Comparison of ENCODE assay signal across 25 mouse cellular contexts in the genomic region with DNA sequence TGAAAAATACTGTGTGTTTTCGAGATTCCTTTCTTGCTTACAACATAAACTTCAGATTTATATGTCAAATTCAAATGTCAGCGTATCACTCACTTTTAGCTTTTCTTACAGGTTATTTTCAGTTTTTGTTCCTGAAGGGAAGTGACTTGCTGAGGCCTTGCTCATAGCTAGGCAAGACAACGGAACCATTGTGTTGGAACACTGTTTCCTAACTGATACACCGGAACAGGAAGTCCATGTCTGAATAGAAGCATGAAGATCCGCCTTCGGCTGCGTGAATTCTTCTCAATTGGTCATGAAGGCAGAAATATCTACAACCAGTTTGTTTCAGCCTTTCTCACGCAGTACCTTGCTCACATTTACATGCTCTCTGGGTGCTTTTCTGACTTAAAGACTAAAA.
DNase-seq lines count a peak whose midpoint lies in the region; ATAC-seq lines count a peak whose summit lies in the region.
"Had no signal": no experiment of that assay in that cellular context is flagged by ENCODE, and none has a peak within 500 bp of the region (broad histone marks: within the 10 kb centered on the region; RNA-seq: fewer than 3 reads in every experiment).

No protein-coding gene starts in this region.

- H3K9me3 ChIP-seq in hindbrain, embryonic 14.5 days (ENCODE audit: control insufficient read depth, low read length): no peaks in the 10 kb centered on the region
- H3K9me3 ChIP-seq: embryonic facial prominence, embryonic 10.5 days; embryonic facial prominence, embryonic 13.5 days; forebrain, embryonic 12.5 days; forebrain, embryonic 15.5 days; heart, embryonic 12.5 days; heart, embryonic 15.5 days; hindbrain, embryonic 15.5 days had no signal

- no peak overlapping the region for H3K27ac ChIP-seq in hindbrain, embryonic 14.5 days
- H3K27ac ChIP-seq: embryonic facial prominence, embryonic 10.5 days; embryonic facial prominence, embryonic 13.5 days; forebrain, embryonic 12.5 days; forebrain, embryonic 15.5 days; heart, embryonic 15.5 days; hindbrain, embryonic 15.5 days had no signal

- H3K27me3 ChIP-seq in hindbrain, embryonic 14.5 days (ENCODE audit: control insufficient read depth, insufficient read depth, low read length): no peaks in the 10 kb centered on the region
- H3K27me3 ChIP-seq: embryonic facial prominence, embryonic 13.5 days; forebrain, embryonic 12.5 days; forebrain, embryonic 15.5 days; heart, embryonic 12.5 days; heart, embryonic 15.5 days; hindbrain, embryonic 15.5 days had no signal

- no peak overlapping the region for H3K9ac ChIP-seq in hindbrain, embryonic 14.5 days
- H3K9ac ChIP-seq: embryonic facial prominence, embryonic 13.5 days; forebrain, embryonic 12.5 days; forebrain, embryonic 15.5 days; heart, embryonic 12.5 days; heart, embryonic 15.5 days; hindbrain, embryonic 15.5 days had no signal

- H3K36me3 ChIP-seq in hindbrain, embryonic 14.5 days (replicated peaks; ENCODE audit: control insufficient read depth, insufficient read depth): no peaks in the 10 kb centered on the region
- H3K36me3 ChIP-seq: embryonic facial prominence, embryonic 10.5 days; embryonic facial prominence, embryonic 13.5 days; forebrain, embryonic 12.5 days; forebrain, embryonic 15.5 days; heart, embryonic 12.5 days; heart, embryonic 15.5 days; hindbrain, embryonic 15.5 days had no signal

- peak; percentile 88 for ATAC-seq in granulocyte monocyte progenitor cell, adult 5-6 weeks (replicated peaks; ENCODE audit: poor library complexity, severe bottlenecking)
- peak; percentile 88 for ATAC-seq in megakaryocyte progenitor cell, adult 5-6 weeks (replicated peaks; ENCODE audit: poor library complexity)
- ATAC-seq in hindbrain, embryonic 14.5 days (ENCODE audit: low FRiP score): no peak
- ATAC-seq: CD4-positive, CD25-positive, alpha-beta regulatory T cell, adult 4 months; forebrain, embryonic 15.5 days had no signal

- H3K4me1 ChIP-seq in hindbrain, embryonic 14.5 days (replicated peaks; ENCODE audit: control insufficient read depth, insufficient read depth, low read length): no peaks in the 10 kb centered on the region
- H3K4me1 ChIP-seq: embryonic facial prominence, embryonic 10.5 days; embryonic facial prominence, embryonic 13.5 days; forebrain, embryonic 12.5 days; forebrain, embryonic 15.5 days; heart, embryonic 12.5 days; heart, embryonic 15.5 days; hindbrain, embryonic 15.5 days had no signal

- no peak overlapping the region for H3K4me3 ChIP-seq in hindbrain, embryonic 14.5 days (replicated peaks; ENCODE audit: low read length)
- H3K4me3 ChIP-seq: embryonic facial prominence, embryonic 10.5 days; embryonic facial prominence, embryonic 13.5 days; erythroblast, embryonic 14.5 days; forebrain, embryonic 12.5 days; forebrain, embryonic 15.5 days; heart, embryonic 12.5 days; heart, embryonic 15.5 days; hindbrain, embryonic 15.5 days had no signal

- no peak overlapping the region for H3K4me2 ChIP-seq in hindbrain, embryonic 14.5 days (replicated peaks)
- H3K4me2 ChIP-seq: embryonic facial prominence, embryonic 13.5 days; forebrain, embryonic 12.5 days; forebrain, embryonic 15.5 days; heart, embryonic 12.5 days; heart, embryonic 15.5 days; hindbrain, embryonic 15.5 days had no signal

- 86% methylated on average over 8 of the region's 8 CpGs for WGBS in hindbrain, embryonic 14.5 days

- peak; percentile 6 for DNase-seq in lung, postnatal 36 days
- no peak for DNase-seq in lung, postnatal 10 days
- no peak for DNase-seq in kidney, postnatal 25 days
- DNase-seq in hindbrain, embryonic 14.5 days (ENCODE audit: low spot score): no peak
- DNase-seq: adrenal gland, postnatal 10 days; adrenal gland, postnatal 36 days; cerebellum, adult 11 months; cerebellum, adult 2 months; cerebellum, adult 9-11 months; cerebellum, postnatal 25 days; embryo, embryonic 11 days; gastrocnemius, postnatal 25 days; heart, postnatal 10 days; heart, postnatal 36 days had no signal
